Mouse (Mus musculus): Measurements from ENCODE around the gene Tmem156.

DNA sequence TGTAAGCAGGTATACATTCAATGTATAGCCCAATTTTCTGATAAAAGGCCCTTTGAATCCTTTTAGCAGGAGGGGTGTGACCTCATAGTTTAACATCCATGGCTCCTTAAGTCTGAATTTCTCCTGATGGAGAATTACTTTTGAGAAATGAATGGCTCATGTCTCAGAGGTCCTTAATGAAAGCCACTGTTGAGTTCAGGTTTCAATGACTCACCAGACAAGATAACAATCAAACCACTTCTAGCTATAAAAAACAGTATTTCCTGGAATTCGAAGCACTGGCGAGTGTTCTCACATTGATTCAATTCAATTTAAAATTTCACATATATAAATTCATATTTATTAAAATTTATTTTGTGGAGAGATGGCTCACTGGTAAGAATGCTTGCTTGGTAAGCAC is 36.5 kb upstream of the Tmem156 start:
- TF ChIP-seq CTCF (IDR thresholded peaks at IDR 0.05; ENCODE audit: low read depth) (no peak), EP300 (IDR thresholded peaks at IDR 0.05; ENCODE audit: low read depth) (no peak)
